Mouse (Mus musculus): ENCODE data around the gene Col11a2. TPM values are rescaled to one million over a fixed set of nuclear protein-coding genes. Genes with fewer than 3 reads are reported as not detected.

Col11a2 gene
- polyA plus RNA-seq, 1 experiment from 2014 or later, result 0.79 TPM

DNA sequence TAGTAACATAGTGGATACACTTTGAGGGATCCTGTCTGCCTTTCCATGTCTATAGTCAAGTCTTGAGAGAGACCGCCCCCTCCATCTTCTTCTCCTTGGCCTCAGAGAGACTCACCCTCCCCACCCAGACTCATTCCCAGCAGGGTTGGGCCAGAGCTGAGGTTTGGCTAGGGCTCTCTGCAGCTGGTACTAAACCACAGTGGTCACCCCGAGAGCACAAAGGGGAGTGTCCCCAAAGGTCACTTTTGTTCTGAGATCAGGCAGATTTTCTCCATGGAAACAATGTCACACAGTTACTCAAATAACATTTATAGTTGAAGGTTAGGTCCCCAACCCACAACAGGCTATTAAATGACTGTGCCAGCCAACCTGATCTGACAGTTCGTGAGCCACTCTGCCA lies 29.6 kb downstream of the Col11a2 start:
- H3K4me3 ChIP-seq (replicated peaks), result no peak overlapping the region
- H3K4me1 ChIP-seq (replicated peaks), result no peaks in the 10 kb centered on the region
- no peaks in the 10 kb centered on the region for H3K27me3 ChIP-seq
- no peak overlapping the region for H3K9ac ChIP-seq
- H3K4me2 ChIP-seq, result no peak overlapping the region
- H3K36me3 ChIP-seq (replicated peaks), result no peaks in the 10 kb centered on the region
- no peaks in the 10 kb centered on the region for H3K9me3 ChIP-seq (replicated peaks)
- H3K27ac ChIP-seq (replicated peaks), result no peak overlapping the region
- WGBS (ENCODE audit: insufficient replicate concordance), result 48% methylated on average over 3 of the region's 3 CpGs
- ATAC-seq (ENCODE audit: insufficient read depth), result no peak

DNA sequence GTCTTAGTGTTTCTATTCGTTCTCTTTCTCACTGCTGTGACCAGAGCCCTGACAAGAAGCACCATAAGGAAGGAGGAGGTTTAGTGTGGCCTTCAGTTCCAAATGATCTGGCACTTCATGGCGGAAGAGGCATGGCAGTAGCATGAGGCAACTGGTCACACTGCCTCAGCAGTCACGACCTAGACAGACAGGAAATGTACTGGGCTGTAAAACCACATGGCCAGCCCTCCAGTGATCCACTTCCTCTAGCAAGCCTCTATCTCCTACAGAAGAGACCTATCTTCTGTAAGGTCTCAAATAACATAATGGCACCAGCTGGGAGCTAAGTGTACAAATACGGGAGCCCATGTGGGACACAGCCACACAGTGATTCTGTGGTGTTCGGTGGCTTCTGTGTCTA lies 32.9 kb downstream of the Col11a2 start:
- Histone ChIP-seq H3K4me1 (replicated peaks) (0 out of 2 replicates have a peak, but pooled peaks cover 3% of the 10 kb centered on the region), H3K27me3 (peaks cover 21% of the 10 kb centered on the region), H3K27ac (replicated peaks) (0 out of 2 replicates have a peak overlapping the region, but pooled peaks have one; percentile 6), H3K9ac (no peak overlapping the region), H3K36me3 (replicated peaks) (no peaks in the 10 kb centered on the region), H3K9me3 (replicated peaks) (no peaks in the 10 kb centered on the region), H3K4me3 (replicated peaks) (no peak overlapping the region), H3K4me2 (no peak overlapping the region)
- WGBS (ENCODE audit: insufficient replicate concordance), result 40% methylated on average over 5 of the region's 5 CpGs
- no peak for ATAC-seq (ENCODE audit: insufficient read depth)

DNA sequence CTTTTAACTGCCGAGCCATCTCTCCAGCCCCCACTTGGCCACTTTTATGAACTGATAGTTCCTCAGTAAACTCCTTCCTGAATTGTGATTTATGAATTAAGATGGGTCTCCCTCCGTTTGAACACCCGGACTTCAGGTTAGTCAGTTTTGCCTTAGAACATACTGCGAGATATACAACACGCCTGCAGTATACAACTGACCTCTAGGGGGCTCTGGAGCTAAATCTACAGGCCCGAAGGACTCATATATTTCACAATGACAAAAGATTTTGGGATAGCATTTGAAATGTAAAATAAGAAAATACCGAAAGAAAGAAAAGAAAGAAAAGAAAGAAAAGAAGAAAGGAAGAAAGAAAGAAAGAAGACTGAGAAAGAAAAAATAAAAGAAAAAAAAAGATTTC lies 36.0 kb downstream of the Col11a2 start:
- Histone ChIP-seq H3K4me3 (replicated peaks) (no peak overlapping the region), H3K36me3 (replicated peaks) (no peaks in the 10 kb centered on the region), H3K4me1 (replicated peaks) (0 out of 2 replicates have a peak, but pooled peaks cover 3% of the 10 kb centered on the region), H3K9me3 (replicated peaks) (no peaks in the 10 kb centered on the region), H3K27ac (replicated peaks) (no peak overlapping the region), H3K4me2 (no peak overlapping the region), H3K27me3 (peaks cover 25% of the 10 kb centered on the region), H3K9ac (no peak overlapping the region)
- ATAC-seq (ENCODE audit: insufficient read depth), result no peak
- 28% methylated on average over 7 of the region's 7 CpGs for WGBS (ENCODE audit: insufficient replicate concordance)

DNA sequence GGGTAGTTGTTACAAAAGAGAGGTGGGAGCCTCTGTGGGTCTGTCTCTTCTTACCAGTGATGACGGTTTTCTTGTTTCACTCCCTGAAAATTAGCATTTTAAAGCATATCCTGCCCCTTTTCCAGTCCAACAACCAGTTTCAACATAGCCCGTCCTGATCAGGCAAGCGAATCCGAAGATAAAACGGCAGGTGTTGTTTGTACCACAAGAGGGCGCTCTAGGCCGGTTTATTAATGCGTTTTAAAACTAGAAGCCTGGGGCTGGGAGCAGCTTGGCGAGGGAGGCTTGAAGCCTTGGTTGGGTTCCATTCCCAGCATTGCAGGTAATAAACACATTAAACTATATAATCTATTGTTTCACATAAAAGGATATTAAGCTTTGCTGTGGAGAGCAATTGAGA lies 38.3 kb downstream of the Col11a2 start:
- H3K27me3 ChIP-seq, result peaks cover 25% of the 10 kb centered on the region
- under 1% methylated on average over 9 of the region's 9 CpGs for WGBS (ENCODE audit: insufficient replicate concordance)

DNA sequence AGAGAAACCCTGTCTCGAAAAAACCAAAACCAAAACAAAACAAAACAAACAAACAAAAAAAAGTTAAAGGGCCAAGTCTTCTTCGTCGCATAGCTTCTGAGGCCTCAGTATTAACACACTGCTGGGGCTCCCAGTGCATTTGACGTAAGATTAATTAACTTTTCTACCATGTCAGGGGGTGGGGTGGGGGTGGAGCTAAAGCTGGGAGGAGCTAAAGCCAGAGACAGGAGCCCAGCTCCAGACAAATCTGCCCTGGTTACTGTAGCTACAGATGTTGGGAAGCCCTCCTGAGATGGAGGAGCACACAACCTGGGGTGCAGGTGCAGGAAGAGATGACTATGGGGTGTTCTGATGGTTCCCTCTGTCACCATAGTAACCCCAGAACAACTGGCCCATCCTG lies 38.9 kb downstream of the Col11a2 start:
- Histone ChIP-seq H3K4me1 (replicated peaks) (0 out of 2 replicates have a peak, but pooled peaks cover 5% of the 10 kb centered on the region), H3K4me3 (replicated peaks) (no peak overlapping the region), H3K9me3 (replicated peaks) (no peaks in the 10 kb centered on the region), H3K27ac (replicated peaks) (no peak overlapping the region), H3K36me3 (replicated peaks) (no peaks in the 10 kb centered on the region), H3K27me3 (peaks cover 25% of the 10 kb centered on the region), H3K9ac (no peak overlapping the region), H3K4me2 (no peak overlapping the region)
- ATAC-seq (ENCODE audit: insufficient read depth), result no peak
- 54% methylated on average over 4 of the region's 4 CpGs for WGBS (ENCODE audit: insufficient replicate concordance)

More for the DNA sequence above, 38.3 kb downstream of the Col11a2 start:
- Histone ChIP-seq H3K9ac (no peak overlapping the region), H3K36me3 (replicated peaks) (no peaks in the 10 kb centered on the region), H3K9me3 (replicated peaks) (no peaks in the 10 kb centered on the region), H3K4me1 (replicated peaks) (0 out of 2 replicates have a peak, but pooled peaks cover 3% of the 10 kb centered on the region), H3K4me2 (no peak overlapping the region), H3K4me3 (replicated peaks) (no peak overlapping the region), H3K27ac (replicated peaks) (no peak overlapping the region)
- ATAC-seq (ENCODE audit: insufficient read depth), result no peak

DNA sequence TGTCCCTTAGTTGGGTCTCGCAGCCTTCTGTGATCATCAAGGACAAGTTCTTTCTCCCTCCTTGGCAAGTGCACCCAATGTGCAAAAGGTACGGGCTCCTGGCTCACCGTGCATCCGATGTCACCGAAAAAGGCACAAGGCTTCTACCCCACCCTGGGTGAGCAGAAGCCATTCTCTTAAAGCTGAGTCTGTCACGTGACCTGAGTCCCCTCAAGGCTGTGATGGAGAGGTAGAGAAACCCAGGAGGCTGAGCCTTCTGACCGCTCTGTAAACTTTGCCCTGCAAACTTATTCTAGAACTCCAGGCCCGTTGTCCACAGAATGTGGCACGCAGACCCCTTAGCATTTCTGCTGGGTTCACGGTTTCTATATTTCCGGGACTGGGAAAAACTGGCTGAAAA lies 39.8 kb downstream of the Col11a2 start:
- no peak for ATAC-seq (ENCODE audit: insufficient read depth)
- no peaks in the 10 kb centered on the region for H3K36me3 ChIP-seq (replicated peaks)
- H3K4me1 ChIP-seq (replicated peaks), result 0 out of 2 replicates have a peak, but pooled peaks cover 8% of the 10 kb centered on the region
- H3K4me3 ChIP-seq (replicated peaks), result no peak overlapping the region
- H3K9me3 ChIP-seq (replicated peaks), result no peaks in the 10 kb centered on the region
- WGBS (ENCODE audit: insufficient replicate concordance), result 80% methylated on average over 11 of the region's 11 CpGs
- H3K4me2 ChIP-seq, result no peak overlapping the region
- H3K27me3 ChIP-seq, result peaks cover 24% of the 10 kb centered on the region
- no peak overlapping the region for H3K9ac ChIP-seq
- H3K27ac ChIP-seq (replicated peaks), result no peak overlapping the region

DNA sequence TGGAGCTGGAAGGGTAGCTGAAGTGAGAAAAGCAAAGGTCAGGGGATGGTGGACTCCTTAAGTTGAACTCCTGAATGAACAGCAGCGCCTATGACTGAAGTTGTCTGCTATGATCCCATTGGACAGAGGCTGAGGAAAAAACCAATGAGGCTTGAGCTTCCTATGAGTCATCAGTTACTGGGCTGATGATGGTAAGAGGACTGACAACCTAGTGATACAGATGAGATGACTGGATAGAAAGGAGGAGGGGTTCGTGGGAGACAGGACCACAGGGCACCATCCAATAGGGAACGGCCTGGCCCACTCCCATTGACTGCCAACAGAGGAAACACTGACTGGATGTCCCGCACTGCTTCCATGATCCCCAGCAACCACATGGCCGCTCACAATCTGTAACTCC lies 40.4 kb downstream of the Col11a2 start:
- Histone ChIP-seq H3K4me2 (no peak overlapping the region), H3K4me3 (replicated peaks) (no peak overlapping the region), H3K9me3 (replicated peaks) (no peaks in the 10 kb centered on the region), H3K27me3 (peaks cover 26% of the 10 kb centered on the region), H3K9ac (no peak overlapping the region), H3K27ac (replicated peaks) (no peak overlapping the region), H3K4me1 (replicated peaks) (0 out of 2 replicates have a peak, but pooled peaks cover 8% of the 10 kb centered on the region), H3K36me3 (replicated peaks) (no peaks in the 10 kb centered on the region)
- ATAC-seq (ENCODE audit: insufficient read depth), result peak; percentile 28; the same call in 1 of the 2 replicates
- WGBS (ENCODE audit: insufficient replicate concordance), result 24% methylated on average over 5 of the region's 5 CpGs

DNA sequence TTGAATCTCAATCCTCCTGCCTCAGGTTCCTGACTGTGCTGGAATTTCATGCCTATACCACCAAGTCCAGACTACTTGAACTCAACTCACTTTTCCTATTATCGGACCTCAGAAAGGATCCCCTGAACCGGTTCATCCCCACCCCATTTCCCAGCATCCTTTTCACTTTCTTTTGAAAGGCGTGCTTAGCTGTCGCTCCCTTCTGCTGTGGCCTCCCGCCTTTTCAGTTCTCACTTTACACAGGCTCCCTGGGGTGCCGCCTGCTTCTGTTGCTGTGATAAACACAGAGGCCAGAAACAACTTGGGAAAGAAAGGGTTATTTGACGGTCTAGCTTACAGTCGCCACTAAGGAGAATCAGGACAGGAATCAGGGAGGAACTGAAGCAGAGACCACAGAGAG lies 43.9 kb downstream of the Col11a2 start:
- whole genome bisulfite sequencing (ENCODE audit: insufficient replicate concordance), result 29% methylated on average over 8 of the region's 8 CpGs
- Histone ChIP-seq H3K4me1 (replicated peaks) (0 out of 2 replicates have a peak, but pooled peaks cover 8% of the 10 kb centered on the region), H3K4me3 (replicated peaks) (no peak overlapping the region), H3K27ac (replicated peaks) (no peak overlapping the region), H3K9ac (no peak overlapping the region), H3K4me2 (no peak overlapping the region), H3K27me3 (peaks cover 6% of the 10 kb centered on the region; the same call in 1 of the 2 replicates), H3K36me3 (replicated peaks) (no peaks in the 10 kb centered on the region), H3K9me3 (replicated peaks) (no peaks in the 10 kb centered on the region)
- no peak for ATAC-seq (ENCODE audit: insufficient read depth)

DNA sequence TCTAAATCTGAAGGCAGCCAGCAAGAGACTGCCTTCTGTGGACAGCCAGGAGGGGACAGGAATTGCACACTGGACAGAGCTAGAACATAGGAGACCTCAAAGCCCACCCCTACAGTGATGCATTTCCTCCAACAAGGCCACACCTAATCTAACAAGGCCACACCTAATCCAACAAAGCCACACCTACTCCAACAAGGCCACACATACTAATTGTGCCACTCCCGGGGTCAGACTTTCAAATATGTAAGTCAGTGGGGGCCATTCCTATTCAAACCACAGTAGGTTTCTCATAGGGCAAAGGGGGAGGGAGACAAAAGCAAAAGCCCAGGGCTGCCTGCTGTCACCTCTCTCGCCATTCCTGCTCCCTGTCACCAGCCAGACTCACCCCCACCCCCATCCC lies 48.1 kb downstream of the Col11a2 start:
- 48% methylated on average over 2 of the region's 2 CpGs for WGBS (ENCODE audit: insufficient replicate concordance)
- Histone ChIP-seq H3K36me3 (replicated peaks) (no peaks in the 10 kb centered on the region), H3K27me3 (peaks cover 6% of the 10 kb centered on the region; the same call in 1 of the 2 replicates), H3K4me3 (replicated peaks) (no peak overlapping the region), H3K4me1 (replicated peaks) (peaks cover 12% of the 10 kb centered on the region; the same call in 1 of the 2 replicates), H3K4me2 (no peak overlapping the region), H3K27ac (replicated peaks) (no peak overlapping the region), H3K9ac (no peak overlapping the region), H3K9me3 (replicated peaks) (no peaks in the 10 kb centered on the region)
- ATAC-seq (ENCODE audit: insufficient read depth), result no peak

DNA sequence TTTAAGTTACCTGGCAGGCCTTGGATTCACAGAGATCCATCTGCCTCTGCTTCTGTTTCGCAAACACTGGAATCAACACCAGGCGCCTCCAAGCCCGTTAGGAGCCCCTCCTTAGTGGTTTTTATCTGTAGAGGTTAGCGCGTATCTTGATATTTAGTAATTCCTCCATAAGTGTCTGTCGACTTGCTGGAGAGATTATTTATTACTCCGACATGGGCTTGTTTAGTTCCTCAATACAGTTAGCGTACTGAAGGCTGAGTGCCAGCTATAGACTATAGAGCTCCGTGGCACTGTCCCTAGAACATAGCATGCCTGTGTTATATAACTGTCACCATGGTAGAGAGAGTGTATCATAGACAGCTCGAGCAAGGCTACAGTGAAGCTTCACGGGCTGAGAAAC lies 48.9 kb downstream of the Col11a2 start:
- Histone ChIP-seq H3K4me1 (replicated peaks) (peaks cover 11% of the 10 kb centered on the region; the same call in 1 of the 2 replicates), H3K27me3 (peaks cover 6% of the 10 kb centered on the region; the same call in 1 of the 2 replicates), H3K36me3 (replicated peaks) (no peaks in the 10 kb centered on the region), H3K9me3 (replicated peaks) (no peaks in the 10 kb centered on the region), H3K4me2 (no peak overlapping the region), H3K4me3 (replicated peaks) (no peak overlapping the region), H3K9ac (no peak overlapping the region), H3K27ac (replicated peaks) (no peak overlapping the region)
- WGBS (ENCODE audit: insufficient replicate concordance), result 44% methylated on average over 11 of the region's 11 CpGs
- ATAC-seq (ENCODE audit: insufficient read depth), result no peak

DNA sequence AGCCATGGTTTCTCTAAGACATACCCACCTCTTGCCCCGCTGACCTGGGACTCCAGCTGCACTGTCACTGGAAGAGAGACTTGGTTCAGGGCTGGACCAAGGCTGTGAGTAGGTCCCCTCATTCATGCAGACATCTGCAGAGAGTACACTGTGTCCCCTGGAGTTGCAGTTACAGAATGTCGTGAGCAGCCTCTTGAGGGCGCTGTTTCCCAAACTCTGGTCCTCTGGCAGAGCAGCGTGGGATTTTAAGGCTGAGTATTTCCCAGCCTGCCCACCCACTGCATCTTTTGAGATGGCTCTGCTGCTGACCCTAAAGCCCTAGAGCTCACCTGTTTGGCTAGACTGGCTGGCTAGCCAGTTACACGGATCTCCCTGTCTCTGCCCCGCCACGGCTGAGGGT lies 51.7 kb downstream of the Col11a2 start:
- 49% methylated on average over 7 of the region's 7 CpGs for WGBS (ENCODE audit: insufficient replicate concordance)
- no peak overlapping the region for H3K9ac ChIP-seq
- H3K27me3 ChIP-seq, result no peaks in the 10 kb centered on the region; the same call in 1 of the 2 replicates
- no peak overlapping the region for H3K27ac ChIP-seq (replicated peaks)
- ATAC-seq (ENCODE audit: insufficient read depth), result no peak
- no peaks in the 10 kb centered on the region for H3K36me3 ChIP-seq (replicated peaks)
- no peaks in the 10 kb centered on the region for H3K9me3 ChIP-seq (replicated peaks)
- H3K4me3 ChIP-seq (replicated peaks), result no peak overlapping the region
- no peak overlapping the region for H3K4me2 ChIP-seq
- H3K4me1 ChIP-seq (replicated peaks), result peaks cover 7% of the 10 kb centered on the region; the same call in 1 of the 2 replicates
